Mouse (Mus musculus): ENCODE results near the gene Stmn1.

Gene Stmn1

GRCm38 (mm10) chr4:134512798-134513197, 44.7 kb downstream of the Stmn1 start:
- peak in 1 of 2 experiments; percentile 50 for DNase-seq (ENCODE audit: low spot score in 2 of 2)

GRCm38 (mm10) chr4:134514309-134514930, 46.3 kb downstream of the Stmn1 start:
- peak in 1 of 2 experiments; percentile 36 for DNase-seq (ENCODE audit: low spot score in 2 of 2)

- DNase-seq (ENCODE audit: low spot score in 2 of 2), result no peak
These were observed 47.5 kb downstream of the Stmn1 start for GRCm38 (mm10) chr4:134515614-134516013.

- peak in 1 of 2 experiments; percentile 49 for DNase-seq (ENCODE audit: low spot score in 2 of 2)
These were observed 48.9 kb downstream of the Stmn1 start for GRCm38 (mm10) chr4:134516981-134517380.

GRCm38 (mm10) chr4:134517719-134518118, 49.6 kb downstream of the Stmn1 start:
- DNase-seq (ENCODE audit: low spot score in 2 of 2), result no peak

- DNase-seq (ENCODE audit: low spot score in 2 of 2), result no peak
These were observed 50.4 kb downstream of the Stmn1 start for GRCm38 (mm10) chr4:134518541-134518940.

GRCm38 (mm10) chr4:134519281-134519680, 51.2 kb downstream of the Stmn1 start:
- DNase-seq (ENCODE audit: low spot score in 2 of 2), result no peak

Measured in urinary bladder, adult 18-20 months (tissue).